Mouse (Mus musculus): ENCODE data around the gene Homez.

DNA sequence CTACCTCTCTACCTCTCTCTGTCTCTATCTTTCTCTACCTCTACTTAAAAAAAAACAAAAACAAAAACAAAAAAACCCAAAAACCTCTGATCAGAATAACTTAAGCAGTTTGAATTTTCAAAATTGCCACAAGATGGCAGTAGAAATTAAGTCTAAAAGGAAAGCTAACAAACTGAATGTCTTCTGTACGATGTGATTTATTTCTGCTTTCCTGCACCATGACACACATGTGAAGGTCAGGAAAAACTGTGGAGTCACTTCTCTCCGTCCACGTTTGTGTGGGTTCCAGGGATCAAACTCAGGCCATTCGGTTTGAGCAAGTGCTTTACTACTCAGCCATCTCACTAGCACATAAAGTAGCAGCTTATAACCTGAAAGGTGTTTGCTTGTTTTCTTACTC, 27.3 kb downstream of the Homez start:
- TF ChIP-seq CTCF (IDR thresholded peaks at IDR 0.05; ENCODE audit: low read depth) (peak; percentile 73), EP300 (optimal IDR thresholded peaks at IDR 0.05) (no peak)
